Mouse (Mus musculus) cerebellum, adult 2 months (tissue): Measurements from ENCODE around the gene Ppt1.

Source experiments
- CTCF ChIP-seq: fragments of 200-500 bp; IDR thresholded peaks from 2 replicates; pipeline ENCODE4 v1.5.1; 2011; ENCODE audit warnings: low read depth, mild to moderate bottlenecking, control low read depth, low read length, moderate library complexity, borderline replicate concordance; ENCODE audit not compliant: insufficient read depth
- POLR2A ChIP-seq: fragments of 200-500 bp; IDR thresholded peaks from 2 replicates; pipeline ENCODE4 v1.6.1; 2011; ENCODE audit warnings: low read length, control low read depth, borderline replicate concordance; ENCODE audit not compliant: insufficient read depth

DNA sequence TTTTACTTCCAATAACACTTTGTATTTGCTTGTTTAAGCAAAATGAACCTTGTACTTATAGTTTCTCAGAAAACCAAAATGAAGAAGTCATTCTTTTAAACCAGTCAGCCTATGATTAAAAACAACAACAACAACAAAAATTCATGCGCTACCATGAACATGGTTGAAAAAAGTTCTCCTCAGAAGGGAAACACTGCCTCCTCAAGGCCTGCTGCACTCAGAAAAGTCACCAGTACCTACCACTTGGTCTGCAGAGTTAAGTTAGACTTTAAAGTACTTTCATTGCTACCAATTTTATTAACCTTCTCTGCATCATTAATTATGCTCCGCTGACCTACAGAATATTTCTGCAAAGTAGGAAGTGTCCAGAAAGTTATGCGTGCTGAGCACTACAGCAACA is 47.3 kb downstream of the Ppt1 start:
- no peak for TF ChIP-seq CTCF
- no peak for TF ChIP-seq POLR2A
